ENCODE assay signal across 22 mouse cellular contexts in genomic region chr1:116878081-116878480, GRCm38 (mm10).
DNase-seq lines count a peak whose midpoint lies in the region; ATAC-seq lines count a peak whose summit lies in the region.
"Had no signal": no experiment of that assay in that cellular context is flagged by ENCODE, and none has a peak within 500 bp of the region (broad histone marks: within the 10 kb centered on the region; RNA-seq: fewer than 3 reads in every experiment).

No protein-coding gene starts in this region.

- DNase-seq in embryonic facial prominence, embryonic 10.5 days (ENCODE audit: low spot score), result no peak
- DNase-seq in hindbrain, embryonic 11.5 days (ENCODE audit: low spot score), result no peak
- DNase-seq: adrenal gland, adult 8-10 months; adrenal gland, postnatal 14 days; adrenal gland, postnatal 36 days; B cell, adult 2 months; cerebellum, adult 11-12 months; cerebellum, adult 2 months; cerebellum, adult 9-10 months; cerebellum, postnatal 10 days; cerebellum, postnatal 25 days; forebrain, postnatal 0 days had no signal

- H3K4me3 ChIP-seq in embryonic facial prominence, embryonic 13.5 days, result no peak overlapping the region
- no peak overlapping the region for H3K4me3 ChIP-seq in embryonic facial prominence, embryonic 10.5 days
- no peak overlapping the region for H3K4me3 ChIP-seq in hindbrain, embryonic 11.5 days (ENCODE audit: low read depth, low read length)
- no peak overlapping the region for H3K4me3 ChIP-seq in hindbrain, embryonic 16.5 days (ENCODE audit: low read length)
- H3K4me3 ChIP-seq: forebrain, embryonic 13.5 days; forebrain, embryonic 15.5 days had no signal

- no peak overlapping the region for H3K4me2 ChIP-seq in embryonic facial prominence, embryonic 13.5 days
- H3K4me2 ChIP-seq in hindbrain, embryonic 11.5 days (replicated peaks; ENCODE audit: low read depth, low read length), result no peak overlapping the region
- H3K4me2 ChIP-seq in hindbrain, embryonic 16.5 days (ENCODE audit: low read length), result no peak overlapping the region
- H3K4me2 ChIP-seq: forebrain, embryonic 13.5 days; forebrain, embryonic 15.5 days had no signal

- H3K9ac ChIP-seq in embryonic facial prominence, embryonic 13.5 days, result no peak overlapping the region
- H3K9ac ChIP-seq in hindbrain, embryonic 11.5 days (ENCODE audit: low read depth, low read length), result no peak overlapping the region
- H3K9ac ChIP-seq in hindbrain, embryonic 16.5 days (ENCODE audit: low read depth, low read length), result no peak overlapping the region
- H3K9ac ChIP-seq: forebrain, embryonic 13.5 days; forebrain, embryonic 15.5 days; forebrain, postnatal 0 days had no signal

- H3K4me1 ChIP-seq in embryonic facial prominence, embryonic 13.5 days, result no peaks in the 10 kb centered on the region
- H3K4me1 ChIP-seq in embryonic facial prominence, embryonic 10.5 days, result no peaks in the 10 kb centered on the region
- H3K4me1 ChIP-seq in hindbrain, embryonic 11.5 days (replicated peaks; ENCODE audit: control insufficient read depth, insufficient read depth, low read length), result no peaks in the 10 kb centered on the region
- no peaks in the 10 kb centered on the region for H3K4me1 ChIP-seq in hindbrain, embryonic 16.5 days (ENCODE audit: control insufficient read depth, insufficient read depth, low read depth, low read length)
- H3K4me1 ChIP-seq: forebrain, embryonic 13.5 days; forebrain, embryonic 15.5 days had no signal

- H3K36me3 ChIP-seq in embryonic facial prominence, embryonic 13.5 days, result no peaks in the 10 kb centered on the region
- no peaks in the 10 kb centered on the region for H3K36me3 ChIP-seq in embryonic facial prominence, embryonic 10.5 days (replicated peaks)
- no peaks in the 10 kb centered on the region for H3K36me3 ChIP-seq in hindbrain, embryonic 11.5 days (ENCODE audit: control insufficient read depth, insufficient read depth, low read length)
- H3K36me3 ChIP-seq in hindbrain, embryonic 16.5 days (ENCODE audit: control insufficient read depth, insufficient read depth, low read length), result no peaks in the 10 kb centered on the region
- H3K36me3 ChIP-seq: forebrain, embryonic 15.5 days; G1E had no signal

- H3K27me3 ChIP-seq in embryonic facial prominence, embryonic 13.5 days, result no peaks in the 10 kb centered on the region
- H3K27me3 ChIP-seq in embryonic facial prominence, embryonic 10.5 days (replicated peaks; ENCODE audit: low read depth, poor library complexity, severe bottlenecking), result no peaks in the 10 kb centered on the region
- no peaks in the 10 kb centered on the region for H3K27me3 ChIP-seq in hindbrain, embryonic 11.5 days (ENCODE audit: control insufficient read depth, insufficient read depth, low read length)
- no peaks in the 10 kb centered on the region for H3K27me3 ChIP-seq in hindbrain, embryonic 16.5 days (replicated peaks; ENCODE audit: control insufficient read depth, insufficient read depth, low read length)
- H3K27me3 ChIP-seq: CH12.LX; forebrain, embryonic 13.5 days; forebrain, embryonic 15.5 days; Patski had no signal

- H3K9me3 ChIP-seq in embryonic facial prominence, embryonic 13.5 days, result no peaks in the 10 kb centered on the region
- no peaks in the 10 kb centered on the region for H3K9me3 ChIP-seq in embryonic facial prominence, embryonic 10.5 days
- H3K9me3 ChIP-seq in hindbrain, embryonic 11.5 days (ENCODE audit: control insufficient read depth, low read length), result no peaks in the 10 kb centered on the region
- no peaks in the 10 kb centered on the region for H3K9me3 ChIP-seq in hindbrain, embryonic 16.5 days (ENCODE audit: control insufficient read depth, low read length)
- H3K9me3 ChIP-seq: forebrain, embryonic 13.5 days; forebrain, embryonic 15.5 days had no signal

- ATAC-seq in embryonic facial prominence, embryonic 13.5 days (ENCODE audit: insufficient number of reproducible peaks, insufficient read depth, low FRiP score, low TSS enrichment, low read depth), result 0 out of 2 replicates have a peak, but pooled peaks have one; percentile 56
- peak; percentile 35; the same call in 1 of the 2 replicates for ATAC-seq in hindbrain, embryonic 11.5 days (ENCODE audit: low FRiP score)
- no peak for ATAC-seq in hindbrain, embryonic 16.5 days
- ATAC-seq in monocyte, adult 5-6 weeks (replicated peaks; ENCODE audit: insufficient number of reproducible peaks, low FRiP score, low TSS enrichment, poor library complexity, severe bottlenecking), result peak; percentile 27; the same call in 1 of the 2 replicates
- ATAC-seq: activated CD4-positive, CD25-positive, alpha-beta regulatory T cell, adult 4 months; CD4-positive, CD25-positive, alpha-beta regulatory T cell, adult 4 months; forebrain, embryonic 13.5 days; forebrain, embryonic 15.5 days; forebrain, postnatal 0 days; Patski had no signal

- H3K27ac ChIP-seq in embryonic facial prominence, embryonic 13.5 days, result no peak overlapping the region
- no peak overlapping the region for H3K27ac ChIP-seq in embryonic facial prominence, embryonic 10.5 days (replicated peaks)
- no peak overlapping the region for H3K27ac ChIP-seq in hindbrain, embryonic 11.5 days (ENCODE audit: low read depth, low read length)
- no peak overlapping the region for H3K27ac ChIP-seq in hindbrain, embryonic 16.5 days (ENCODE audit: low read depth, low read length)
- H3K27ac ChIP-seq: forebrain, embryonic 13.5 days; forebrain, embryonic 15.5 days had no signal
